Mouse (Mus musculus) ES-E14 (cell line): ENCODE results near the gene Dlk1. TPM values are rescaled to one million over a fixed set of nuclear protein-coding genes. Genes with fewer than 3 reads are reported as not detected.

Source experiments
- DNase-seq: peaks from one replicate; pipeline ENCODE4 v3.0.0-alpha.2; 2013; ENCODE audit warnings: low read depth, low spot score
- H3K27ac ChIP-seq: 2 replicates; pipeline ENCODE4 v1.5.1; 2012; ENCODE audit warnings: low read depth, mild to moderate bottlenecking, low read length, moderate library complexity, mixed read lengths; ENCODE audit not compliant: poor library complexity, insufficient read depth, severe bottlenecking
- H3K36me3 ChIP-seq: 2 replicates; pipeline ENCODE4 v1.6.1; 2012; ENCODE audit warnings: mild to moderate bottlenecking, low read length, moderate library complexity, mixed read lengths; ENCODE audit not compliant: control insufficient read depth, poor library complexity, insufficient read depth, severe bottlenecking
- H3K4me1 ChIP-seq, 2 experiments: fragments of 150-350 bp in 1 of 2; sonication (generic) in 1 of 2; 2 replicates each; pipeline ENCODE4 v1.6.1; 2012; ENCODE audit warnings: low read length in 2 of 2, mild to moderate bottlenecking in 1 of 2, mixed read lengths in 1 of 2; ENCODE audit not compliant: control insufficient read depth in 2 of 2, insufficient read depth in 2 of 2, poor library complexity in 1 of 2
- H3K4me3 ChIP-seq, 2 experiments: fragments of 150-350 bp in 1 of 2; sonication (generic) in 1 of 2; 2 replicates each; pipeline ENCODE4 v1.5.1; 2012; ENCODE audit warnings: low read length in 2 of 2, low read depth in 1 of 2, mild to moderate bottlenecking in 1 of 2, mixed read lengths in 1 of 2; ENCODE audit not compliant: insufficient read depth in 1 of 2, poor library complexity in 1 of 2, severe bottlenecking in 1 of 2
- H3K9ac ChIP-seq: 2 replicates; pipeline ENCODE4 v1.6.1; 2012; ENCODE audit warnings: low read depth, mild to moderate bottlenecking, low read length, mixed read lengths; ENCODE audit not compliant: poor library complexity, insufficient read depth, severe bottlenecking
- H3K9me3 ChIP-seq: fragments of 150-350 bp; sonication (generic); 2 replicates; pipeline ENCODE4 v1.6.1; 2012; ENCODE audit warnings: low read depth, mild to moderate bottlenecking, low read length; ENCODE audit not compliant: control insufficient read depth, insufficient read depth
- CHD2 ChIP-seq: IDR thresholded peaks from 2 replicates; pipeline ENCODE4 v1.6.1; 2014; ENCODE audit warnings: mild to moderate bottlenecking, low read depth, low read length, inconsistent platforms
- HCFC1 ChIP-seq: IDR thresholded peaks from 2 replicates; pipeline ENCODE4 v1.6.1; 2012; ENCODE audit warnings: low read length, inconsistent platforms, borderline replicate concordance; ENCODE audit not compliant: insufficient read depth
- MAFK ChIP-seq: IDR thresholded peaks from 2 replicates; pipeline ENCODE4 v1.6.1; 2014; ENCODE audit warnings: mild to moderate bottlenecking, low read depth, low read length, inconsistent platforms; ENCODE audit not compliant: insufficient read depth
- ZC3H11A ChIP-seq: IDR thresholded peaks from 2 replicates; pipeline ENCODE4 v1.6.1; 2012; ENCODE audit warnings: low read depth, mild to moderate bottlenecking, inconsistent platforms, low read length, borderline replicate concordance
- ZNF384 ChIP-seq: IDR thresholded peaks from 2 replicates; pipeline ENCODE4 v1.6.1; 2012; ENCODE audit warnings: low read depth, low read length, inconsistent platforms
- in situ Hi-C, 2 experiments: fragments of 600-800 bp; cut with MboI; formaldehyde crosslinking; loops; one replicate each; pipeline ENCODE4 v1.15.1; 2025; ENCODE audit warnings: low sequenced_read_pairs in 2 of 2, inconsistent platforms in 1 of 2; ENCODE audit not compliant: unreplicated experiment in 2 of 2
- total RNA-seq: library from RNA; depleted of rRNA; stranded (reverse); fragments of 300-350 nt; gene quantifications from 2 replicates; pipeline ENCODE4 v1.2.3, GENCODE M21; 2012

Gene Dlk1
- total RNA-seq, 1 experiment, result 13.6 TPM

DNA sequence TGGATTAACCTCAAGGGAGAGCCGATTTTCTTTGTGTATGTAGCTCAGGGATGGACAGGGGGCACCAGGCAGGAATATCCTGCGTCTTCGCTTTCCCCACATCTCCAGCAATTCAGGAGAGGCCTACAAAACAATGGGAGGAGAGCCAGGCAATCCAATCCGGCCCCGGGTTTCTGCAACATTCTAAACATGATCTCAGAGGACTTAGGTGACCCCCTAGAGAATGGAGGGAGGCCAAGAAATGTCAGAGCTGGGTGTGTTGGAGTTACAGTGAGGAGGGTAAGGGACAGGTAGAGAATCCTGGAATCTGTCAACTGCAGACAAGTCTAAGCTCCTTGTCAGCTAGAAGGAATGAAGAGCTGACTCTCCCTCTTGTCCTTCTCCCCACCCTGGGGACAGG lies 35.9 kb upstream of the Dlk1 start:
- Histone ChIP-seq H3K4me3 (no peak overlapping the region), H3K36me3 (no peaks in the 10 kb centered on the region), H3K27ac (no peak overlapping the region), H3K9ac (no peak overlapping the region), H3K9me3 (no peaks in the 10 kb centered on the region), H3K4me1 (no peaks in the 10 kb centered on the region)
- no peak for TF ChIP-seq HCFC1
- no peak for TF ChIP-seq CHD2
- TF ChIP-seq ZNF384, result no peak
- TF ChIP-seq MAFK, result no peak
- TF ChIP-seq ZC3H11A, result no peak
- in situ Hi-C loops, result no loop called here
- DNase-seq, result no peak

- in situ Hi-C loops, result no loop called here
- DNase-seq, result no peak
- H3K4me1 ChIP-seq, result no peaks in the 10 kb centered on the region
- H3K9ac ChIP-seq, result no peak overlapping the region
- H3K27ac ChIP-seq, result no peak overlapping the region
- no peaks in the 10 kb centered on the region for H3K36me3 ChIP-seq
- TF ChIP-seq ZC3H11A, result no peak
- H3K4me3 ChIP-seq, result peak overlapping the region; percentile 15 to 21; a peak in 1 of 4 replicates
- H3K9me3 ChIP-seq, result no peaks in the 10 kb centered on the region
Measured at GRCm38 (mm10) chr12:109417476-109418201, 35.0 kb upstream of the Dlk1 start.

- Histone ChIP-seq H3K27ac (no peak overlapping the region), H3K9ac (no peak overlapping the region), H3K4me1 (no peaks in the 10 kb centered on the region; a peak in 1 of 4 replicates), H3K4me3 (no peak overlapping the region), H3K9me3 (no peaks in the 10 kb centered on the region), H3K36me3 (no peaks in the 10 kb centered on the region)
- TF ChIP-seq ZC3H11A (no peak), HCFC1 (no peak), ZNF384 (no peak), CHD2 (no peak), MAFK (no peak)
- in situ Hi-C loops, result no loop called here
- no peak for DNase-seq
Measured at GRCm38 (mm10) chr12:109420006-109420405, 32.6 kb upstream of the Dlk1 start.

DNA sequence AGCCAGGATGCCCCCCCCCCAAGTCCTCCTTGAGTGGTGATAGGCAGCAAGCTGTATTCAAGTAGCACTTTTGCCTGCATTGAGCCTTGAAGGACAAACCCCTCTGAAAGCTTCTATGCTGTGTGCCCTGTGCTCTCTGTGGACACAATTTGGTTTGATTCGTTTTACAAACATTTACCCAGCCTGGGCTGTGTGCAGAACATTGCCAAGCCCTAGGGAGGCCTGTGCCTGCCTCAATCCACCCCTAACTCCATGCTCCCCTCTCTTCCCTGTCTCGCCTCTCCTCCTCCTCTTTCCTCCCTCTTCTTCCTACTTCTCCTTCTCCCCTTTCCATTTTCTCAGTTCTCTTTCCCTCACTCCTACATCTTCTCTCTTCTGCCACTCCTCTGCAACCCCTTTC lies 29.5 kb upstream of the Dlk1 start:
- no peak for DNase-seq
- TF ChIP-seq ZNF384, result no peak
- no peak for TF ChIP-seq MAFK
- TF ChIP-seq CHD2, result no peak
- no peak for TF ChIP-seq ZC3H11A
- no peak for TF ChIP-seq HCFC1
- no peaks in the 10 kb centered on the region; a peak in 1 of 4 replicates for H3K4me1 ChIP-seq
- no peak overlapping the region for H3K9ac ChIP-seq
- H3K4me3 ChIP-seq, result no peak overlapping the region
- H3K27ac ChIP-seq, result no peak overlapping the region
- H3K36me3 ChIP-seq, result no peaks in the 10 kb centered on the region
- H3K9me3 ChIP-seq, result no peaks in the 10 kb centered on the region
- in situ Hi-C loops, result no loop called here
